Mouse (Mus musculus) NIH3T3 (cell line): ENCODE measurements around the gene Trib3.
A peak's percentile ranks its signal among the peaks of the same experiment; 100 is the strongest.

ENCODE experiments used
- DNase-seq: peaks from one replicate; pipeline ENCODE4 v3.0.0-alpha.2; 2012; ENCODE audit warnings: low read depth

The Trib3 gene

DNA sequence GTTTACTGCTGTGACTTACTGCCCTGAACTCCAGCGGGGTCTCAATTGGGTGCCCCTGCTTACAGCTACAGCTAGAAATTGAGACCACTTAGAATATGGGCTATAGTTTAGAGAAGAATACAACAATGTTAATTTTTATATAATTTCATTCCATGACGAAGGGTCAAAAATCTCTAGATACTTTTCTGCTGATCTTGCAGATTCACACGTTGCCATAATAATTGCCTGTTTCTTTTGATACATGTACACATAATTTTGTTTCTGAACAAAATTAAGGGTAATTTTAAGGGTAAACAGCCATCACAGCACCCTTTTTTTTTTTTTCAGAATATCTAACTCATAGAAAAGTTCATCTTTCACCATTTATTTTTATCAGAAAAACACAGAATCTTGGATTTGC, 36.6 kb downstream of the Trib3 start:
- DNase-seq: no peak

- DNase-seq: no peak
Measured at GRCm38 (mm10) chr2:152305480-152305879, 38.4 kb downstream of the Trib3 start.

DNA sequence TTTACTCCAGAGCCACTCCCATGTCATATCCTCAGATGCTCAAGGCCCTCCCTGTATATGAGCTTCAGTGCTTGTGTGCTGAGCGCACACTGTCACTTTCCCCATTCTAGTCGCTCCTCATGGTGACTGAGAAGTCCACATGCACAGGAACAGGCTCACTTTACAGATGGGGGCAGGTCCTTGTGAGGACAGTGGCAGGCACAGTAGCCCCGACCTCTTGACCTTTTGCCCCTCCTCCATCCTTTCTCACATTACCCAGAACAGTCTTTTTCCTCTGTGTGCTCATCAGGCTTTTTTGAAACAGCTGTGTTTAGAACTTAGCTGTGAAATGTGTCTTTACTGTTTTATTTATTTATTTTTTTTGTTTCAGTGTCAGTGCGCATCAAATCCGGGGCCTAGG, 40.1 kb downstream of the Trib3 start:
- DNase-seq: no peak

DNA sequence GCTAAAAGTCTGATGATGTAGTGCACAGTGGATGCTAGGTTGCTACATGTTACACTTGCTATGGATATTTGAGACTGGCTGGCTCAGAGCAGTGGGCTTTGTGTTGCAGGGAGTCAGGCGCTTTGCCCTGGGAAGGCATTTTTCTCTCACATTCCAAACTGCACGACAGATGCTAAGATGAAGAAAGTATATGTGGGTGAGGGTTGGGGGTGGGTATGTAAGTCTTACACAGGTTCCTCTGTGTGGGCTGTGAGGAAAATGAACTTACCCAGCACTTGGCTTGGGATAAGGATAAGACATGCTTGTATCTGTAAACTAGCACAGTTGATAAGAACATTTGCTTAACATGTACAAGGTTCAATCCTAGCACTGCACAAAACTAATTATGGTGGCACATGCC, 41.0 kb downstream of the Trib3 start:
- no peak for DNase-seq

DNA sequence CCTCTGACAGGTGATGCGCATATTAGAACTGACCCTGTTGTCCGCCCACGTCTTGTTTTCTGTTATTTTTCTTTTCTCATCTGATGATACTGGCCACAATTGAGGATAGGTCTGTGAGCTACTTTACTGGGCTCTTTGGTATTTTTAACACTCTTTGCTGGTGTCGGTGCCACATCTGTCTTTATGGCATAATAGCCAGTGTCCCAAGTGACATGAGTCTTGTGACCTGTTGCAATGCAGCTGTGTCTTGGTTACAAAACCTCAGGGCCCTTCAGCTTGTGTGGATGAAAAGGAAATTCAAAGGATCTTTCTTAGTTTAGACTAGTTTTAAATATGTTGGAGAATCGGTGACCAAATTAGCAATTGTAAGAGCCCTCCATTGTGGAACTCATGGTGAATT, 49.3 kb downstream of the Trib3 start:
- no peak for DNase-seq

DNA sequence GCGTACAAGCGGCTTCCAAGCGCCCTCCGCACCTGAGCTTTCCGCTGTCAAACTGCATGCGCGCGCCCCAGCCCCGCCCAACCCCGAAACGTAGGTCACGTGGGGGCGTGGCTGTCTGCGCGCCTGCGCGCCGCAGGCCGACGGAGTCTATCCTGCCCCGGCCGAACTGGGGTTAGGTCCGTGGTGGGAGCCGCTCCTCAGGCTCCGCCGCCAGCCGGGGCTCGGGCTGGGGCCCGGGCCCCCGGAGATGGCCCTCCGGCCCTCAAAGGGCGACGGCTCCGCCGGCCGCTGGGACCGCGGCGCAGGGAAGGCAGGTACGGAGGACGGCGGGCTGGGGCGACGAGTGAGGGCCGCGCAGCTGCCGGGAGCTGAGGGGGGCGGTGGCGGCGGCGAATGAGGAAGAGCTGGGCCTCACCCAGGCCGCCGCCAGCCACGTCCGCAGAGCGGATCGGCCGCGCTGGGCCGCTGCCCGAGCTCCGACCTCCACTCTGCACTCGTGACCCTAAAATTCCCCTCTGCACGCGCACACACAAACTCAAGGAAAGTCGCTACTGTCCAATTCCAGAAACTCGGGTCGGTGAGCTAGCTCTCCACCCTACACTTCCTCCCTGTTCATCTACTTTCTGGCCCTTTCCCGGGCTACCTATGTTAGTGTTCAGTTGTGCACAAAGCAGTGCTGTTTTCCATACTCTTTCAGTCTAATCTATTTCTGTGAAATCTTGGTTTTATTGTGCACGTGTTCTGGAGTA, 49.9 kb downstream of the Trib3 start, which contains the start of gene Tbc1d20:
Gene Tbc1d20, plus strand, starts transcription at position 102 of the 749 bp plus-strand sequence.
- DNase-seq: peak; percentile 94

DNA sequence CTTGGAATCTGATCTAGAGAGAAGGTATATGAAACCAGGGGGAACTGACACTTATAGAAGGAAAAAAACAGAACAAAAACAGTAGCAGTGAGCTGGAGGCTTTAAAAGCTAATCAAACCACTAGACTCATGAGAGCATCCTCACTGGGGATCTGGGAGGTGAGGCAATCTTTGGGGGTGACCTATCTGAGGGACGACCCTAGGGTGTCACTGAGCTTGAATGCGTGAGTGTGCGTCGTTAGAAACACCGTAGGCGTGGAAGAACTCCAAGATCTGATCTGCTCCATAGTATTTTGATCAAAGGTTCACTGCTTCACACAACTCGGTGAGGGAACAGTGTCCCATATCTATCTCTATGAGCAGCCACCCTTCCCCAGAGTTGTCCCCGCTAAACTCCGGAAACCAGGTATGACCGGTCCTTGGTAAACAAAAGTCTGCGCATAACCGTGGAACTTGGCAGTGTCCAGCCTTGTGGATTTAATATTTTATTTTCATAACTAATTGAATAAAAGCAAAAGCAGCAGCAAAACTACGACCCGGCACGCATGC, 50.6 kb downstream of the Trib3 start:
- no peak for DNase-seq

- no peak for DNase-seq
Measured at GRCm38 (mm10) chr2:152292475-152292874, 51.4 kb downstream of the Trib3 start.

- peak; percentile 39 for DNase-seq
Measured at GRCm38 (mm10) chr2:152289623-152290022, 54.2 kb downstream of the Trib3 start.

- no peak for DNase-seq
Measured at GRCm38 (mm10) chr2:152288046-152288445, 55.8 kb downstream of the Trib3 start.

- no peak for DNase-seq
Measured at GRCm38 (mm10) chr2:152287560-152287959, 56.3 kb downstream of the Trib3 start.
